Mouse (Mus musculus) embryonic facial prominence, embryonic 10.5 days (tissue): Measurements from ENCODE around the gene Slc22a6. TPM values are rescaled to one million over a fixed set of nuclear protein-coding genes. Genes with fewer than 3 reads are reported as not detected.

Experiments
- DNase-seq: peaks from one replicate; pipeline ENCODE4 v3.0.0-alpha.2; 2017; ENCODE audit warnings: low spot score
- H3K27ac ChIP-seq: fragments of 300-500 bp; sonication (generic); replicated peaks from 2 replicates; pipeline ENCODE4 v1.5.1; 2016; ENCODE audit warnings: mild to moderate bottlenecking
- H3K27me3 ChIP-seq: fragments of 300-500 bp; sonication (generic); replicated peaks from 2 replicates; pipeline ENCODE4 v1.6.1; 2016; ENCODE audit warnings: low read depth, mild to moderate bottlenecking; ENCODE audit not compliant: poor library complexity, severe bottlenecking
- H3K36me3 ChIP-seq: fragments of 300-500 bp; sonication (generic); replicated peaks from 2 replicates; pipeline ENCODE4 v1.6.1; 2016; ENCODE audit warnings: mild to moderate bottlenecking, moderate library complexity
- H3K4me1 ChIP-seq: fragments of 300-500 bp; sonication (generic); 2 replicates; pipeline ENCODE4 v1.6.1; 2016
- H3K4me3 ChIP-seq: fragments of 300-500 bp; sonication (generic); 2 replicates; pipeline ENCODE4 v1.5.1; 2016; ENCODE audit warnings: mild to moderate bottlenecking, moderate library complexity
- H3K9me3 ChIP-seq: fragments of 300-500 bp; sonication (generic); 2 replicates; pipeline ENCODE4 v1.6.1; 2016; ENCODE audit warnings: mild to moderate bottlenecking
- WGBS: fragments of 180-500 bp; shearing (Covaris S2); methylation state at CpG from one replicate; pipeline ENCODE4 v1.1.7; 2016; 5-methylcytosine and 5-hydroxymethylcytosine counted together
- polyA plus RNA-seq: library from polyadenylated mRNA; unstranded; fragments of >200 nt; fragmentation: Nextera tagmentation; extraction: Ambion mirVana; gene quantifications from 2 replicates; pipeline ENCODE4 v1.2.1, GENCODE M21; 2016

Gene Slc22a6
- polyA plus RNA-seq, 1 experiment from 2014 or later = 0.24 TPM

DNA sequence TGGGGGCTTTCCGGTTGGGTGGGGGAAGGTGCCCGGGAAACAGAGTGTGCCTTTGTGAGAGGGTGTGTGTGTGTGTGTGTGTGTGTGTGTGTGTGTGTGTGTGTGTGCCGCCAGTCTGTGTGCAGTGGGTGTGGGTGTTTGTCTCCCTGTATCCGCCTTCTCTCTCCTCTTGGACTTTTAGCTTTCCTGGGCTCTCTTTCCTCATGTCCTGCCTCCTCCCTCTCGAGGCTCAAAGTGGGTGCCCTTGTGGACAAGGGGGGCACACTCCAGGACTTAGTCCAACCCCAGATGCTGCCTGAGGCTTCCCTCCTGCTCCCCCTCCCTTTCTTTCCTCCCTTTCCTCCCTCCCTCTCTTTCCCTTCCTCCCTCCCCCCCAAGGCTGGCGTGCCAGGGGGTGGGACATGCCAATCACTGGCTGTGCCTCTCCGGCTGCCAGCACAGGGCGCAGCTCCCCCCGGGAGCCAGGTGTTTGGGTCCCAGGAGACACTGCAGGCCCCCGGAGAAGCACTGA lies 46.1 kb downstream of the Slc22a6 start:
- Histone ChIP-seq H3K9me3 (no peaks in the 10 kb centered on the region), H3K4me1 (peaks cover 29% of the 10 kb centered on the region), H3K36me3 (no peaks in the 10 kb centered on the region), H3K4me3 (no peak overlapping the region), H3K27ac (peak overlapping the region; percentile 27; the same call in 1 of the 2 replicates), H3K27me3 (peaks cover 48% of the 10 kb centered on the region)
- 37% methylated on average over 10 of the region's 10 CpGs for WGBS
- DNase-seq = no peak

GRCm38 (mm10) chr19:8664859-8665258 lies 47.0 kb downstream of the Slc22a6 start:
- no peak for DNase-seq
- Histone ChIP-seq H3K4me1 (peaks cover 29% of the 10 kb centered on the region), H3K4me3 (no peak overlapping the region), H3K27ac (no peak overlapping the region), H3K27me3 (peaks cover 48% of the 10 kb centered on the region), H3K9me3 (no peaks in the 10 kb centered on the region), H3K36me3 (no peaks in the 10 kb centered on the region)
- WGBS = 89% methylated on average over 3 of the region's 3 CpGs

DNA sequence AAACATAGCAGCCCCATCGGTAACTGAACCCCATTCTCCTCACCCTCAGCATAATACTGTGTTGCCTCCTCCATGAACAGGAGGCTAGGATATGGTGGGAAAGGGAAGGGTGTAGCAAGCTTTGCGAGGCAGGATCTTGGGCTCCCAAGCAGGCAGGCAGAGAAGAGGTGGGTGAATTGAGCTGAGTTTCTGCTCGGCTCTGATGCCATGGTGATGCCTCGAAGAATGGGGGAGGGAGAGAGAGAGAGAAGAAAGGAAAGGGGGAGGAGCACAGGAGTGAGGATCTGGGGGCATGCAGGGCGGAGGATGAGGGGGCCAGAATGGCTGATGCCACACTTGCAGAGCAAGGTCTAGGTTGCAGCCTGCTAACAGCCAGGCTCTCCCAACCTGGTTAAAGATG lies 47.9 kb downstream of the Slc22a6 start:
- no peaks in the 10 kb centered on the region for H3K9me3 ChIP-seq
- H3K36me3 ChIP-seq = no peaks in the 10 kb centered on the region
- WGBS = 66% methylated on average over 5 of the region's 5 CpGs

GRCm38 (mm10) chr19:8672859-8673258 lies 55.0 kb downstream of the Slc22a6 start:
- Histone ChIP-seq H3K9me3 (no peaks in the 10 kb centered on the region), H3K27ac (no peak overlapping the region), H3K4me1 (no peaks in the 10 kb centered on the region), H3K36me3 (no peaks in the 10 kb centered on the region), H3K4me3 (no peak overlapping the region), H3K27me3 (no peaks in the 10 kb centered on the region)
- 90% methylated on average over 3 of the region's 3 CpGs for WGBS
- no peak for DNase-seq

More for the DNA sequence above, 47.9 kb downstream of the Slc22a6 start:
- Histone ChIP-seq H3K27me3 (peaks cover 42% of the 10 kb centered on the region), H3K4me1 (peaks cover 29% of the 10 kb centered on the region), H3K4me3 (no peak overlapping the region), H3K27ac (no peak overlapping the region)
- DNase-seq = no peak

DNA sequence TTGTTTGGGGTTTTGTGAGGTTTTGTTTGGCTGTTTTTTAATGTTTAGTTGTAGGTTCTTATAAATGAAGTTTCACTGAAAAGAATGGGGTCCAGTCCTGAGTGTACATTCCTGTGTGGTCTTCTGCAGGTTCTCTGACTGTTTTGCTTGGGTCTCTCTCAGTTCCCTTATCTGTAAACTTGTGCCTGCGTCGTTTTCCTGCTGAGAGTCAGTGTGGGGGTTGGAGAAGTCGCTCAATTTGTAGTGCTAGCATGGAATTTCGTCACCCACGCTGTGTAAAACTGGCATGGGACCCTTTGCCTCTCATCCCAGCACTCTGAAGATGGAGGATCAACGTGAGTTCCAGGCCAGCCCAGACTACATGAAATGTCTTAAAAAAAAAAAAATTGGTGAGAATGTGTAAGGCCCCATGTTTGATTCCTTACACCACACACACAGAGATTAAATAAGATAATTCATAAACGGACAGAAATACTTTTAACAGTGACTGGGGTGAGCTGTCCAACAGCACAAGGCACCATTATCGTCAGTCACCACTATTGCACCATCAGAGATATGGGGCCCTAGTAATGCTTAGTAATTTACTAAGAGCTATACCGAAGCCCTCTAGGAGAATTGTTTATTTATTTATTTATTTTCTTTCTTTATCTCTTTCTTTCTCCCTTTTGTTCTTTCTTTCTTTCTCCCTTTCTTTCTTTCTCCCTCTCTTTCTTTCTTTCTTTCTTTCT lies 55.7 kb downstream of the Slc22a6 start:
- no peak overlapping the region for H3K27ac ChIP-seq
- peaks cover 6% of the 10 kb centered on the region for H3K27me3 ChIP-seq
- no peak overlapping the region for H3K4me3 ChIP-seq
- H3K9me3 ChIP-seq = no peaks in the 10 kb centered on the region
- no peaks in the 10 kb centered on the region for H3K36me3 ChIP-seq
- WGBS = 76% methylated on average over 9 of the region's 9 CpGs
- DNase-seq = no peak
- H3K4me1 ChIP-seq = peaks cover 5% of the 10 kb centered on the region; the same call in 1 of the 2 replicates

Other genes starting within 250 kb of the Slc22a6 start
- gene Slc22a30, start 212.9 kb upstream of the Slc22a6 start, polyA plus RNA-seq = not detected in 2 replicates
- not detected in 2 replicates for gene Slc22a8, start 26.8 kb upstream of the Slc22a6 start, polyA plus RNA-seq
- gene Chrm1, start 45.8 kb downstream of the Slc22a6 start, polyA plus RNA-seq = 0.04 and 0.09 TPM in 2 replicates
- gene Slc3a2, start 105.3 kb downstream of the Slc22a6 start, polyA plus RNA-seq = 125 and 127 TPM in 2 replicates
- 117 and 127 TPM in 2 replicates for gene Wdr74, start 117.8 kb downstream of the Slc22a6 start, polyA plus RNA-seq
- 3.4 and 3.5 TPM in 2 replicates for gene 1700092M07Rik, start 122.7 kb downstream of the Slc22a6 start, polyA plus RNA-seq
- 97.0 and 108 TPM in 2 replicates for gene Stx5a, start 123.4 kb downstream of the Slc22a6 start, polyA plus RNA-seq
- gene Nxf1, start 139.0 kb downstream of the Slc22a6 start, polyA plus RNA-seq = 254 and 269 TPM in 2 replicates
- gene Tmem223, start 153.0 kb downstream of the Slc22a6 start, polyA plus RNA-seq = 179 and 185 TPM in 2 replicates
- gene Tmem179b, start 156.4 kb downstream of the Slc22a6 start, polyA plus RNA-seq = 43.4 and 46.7 TPM in 2 replicates
- 44.7 and 46.3 TPM in 2 replicates for gene Taf6l, start 168.4 kb downstream of the Slc22a6 start, polyA plus RNA-seq
- gene Polr2g, start 180.5 kb downstream of the Slc22a6 start, polyA plus RNA-seq = 193 and 205 TPM in 2 replicates
- gene Zbtb3, start 184.5 kb downstream of the Slc22a6 start, polyA plus RNA-seq = 6.5 and 6.9 TPM in 2 replicates
- 83.8 and 85.6 TPM in 2 replicates for gene Ttc9c, start 201.3 kb downstream of the Slc22a6 start, polyA plus RNA-seq
- 4.8 and 5.0 TPM in 2 replicates for gene Hnrnpul2, start 202.0 kb downstream of the Slc22a6 start, polyA plus RNA-seq
- gene AC129217.1, start 211.7 kb downstream of the Slc22a6 start, polyA plus RNA-seq = not detected in 2 replicates
- 41.4 and 44.6 TPM in 2 replicates for gene Bscl2, start 219.4 kb downstream of the Slc22a6 start, polyA plus RNA-seq
- gene Gng3, start 221.2 kb downstream of the Slc22a6 start, polyA plus RNA-seq = 29.3 and 32.0 TPM in 2 replicates
- gene Lrrn4cl, start 232.7 kb downstream of the Slc22a6 start, polyA plus RNA-seq = 0.55 and 0.57 TPM in 2 replicates